Mouse (Mus musculus): ENCODE measurements at regions not wholly inside any gene's neighbourhood (a gene's known extent, or its start where the extent isn't known, plus 50 kb on each side); places are given as distances from the start of the nearest gene placed in this dataset.

DNA sequence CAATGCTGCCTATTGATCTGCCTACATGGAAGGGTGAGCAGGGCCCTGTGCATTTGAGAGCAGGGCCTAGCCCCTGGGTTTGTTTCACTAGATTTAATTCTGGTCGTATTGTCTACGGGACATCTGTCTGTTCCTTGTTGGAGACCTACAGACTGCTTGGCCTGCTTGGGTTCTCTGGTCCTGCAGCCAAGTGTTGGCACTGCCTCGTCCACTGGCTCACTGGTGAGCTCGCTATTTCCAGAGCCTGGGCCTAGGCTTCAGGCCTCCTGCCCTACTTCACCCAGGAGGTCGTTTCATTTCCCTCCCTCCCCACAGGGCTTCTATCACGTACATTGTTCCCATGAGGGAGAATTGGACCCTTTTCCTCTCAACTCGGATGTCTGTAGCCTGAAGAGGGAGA lies 62.2 kb upstream of the Blcap start:
- no peak overlapping the region for H3K4me3 ChIP-seq
- peak; percentile 58 for DNase-seq
- intact Hi-C loops (cut with DNase I), result loop anchor here (10.0 kb wide), 1 partner anchor 352 kb away; no protein-coding TSS in a partner anchor
- no peak for TF ChIP-seq CTCF (IDR thresholded peaks at IDR 0.05)
- peak overlapping the region; percentile 8; the same call in 1 of the 2 replicates for H3K27ac ChIP-seq

DNA sequence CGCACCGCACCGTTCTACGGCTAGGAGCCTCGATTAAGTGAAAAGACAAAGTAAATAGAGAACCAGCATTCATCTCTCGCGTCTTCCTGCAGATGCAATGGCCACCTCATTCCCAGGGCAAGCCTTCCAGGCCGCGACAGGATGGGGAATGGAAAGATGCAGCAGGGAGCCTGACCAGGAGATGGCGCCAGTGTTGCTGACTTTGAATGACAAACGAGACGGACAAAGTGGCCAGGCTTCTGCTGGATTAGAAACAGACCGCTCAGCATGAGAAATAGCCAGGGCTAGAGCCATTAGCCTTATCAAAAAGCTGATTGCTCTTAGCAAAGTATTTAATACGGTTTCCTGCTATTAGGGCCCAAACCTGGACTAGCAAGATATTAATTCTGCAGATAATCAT lies 64.6 kb upstream of the Blcap start:
- intact Hi-C loops (cut with DNase I), result loop anchor here (1.0 to 10.0 kb wide), 3 partner anchors 240 to 349 kb away; no protein-coding TSS in a partner anchor
- no peak overlapping the region for H3K4me3 ChIP-seq
- no peak overlapping the region for H3K27ac ChIP-seq
- TF ChIP-seq CTCF (IDR thresholded peaks at IDR 0.05), result peak; percentile 95
- DNase-seq, result peak; percentile 86

DNA sequence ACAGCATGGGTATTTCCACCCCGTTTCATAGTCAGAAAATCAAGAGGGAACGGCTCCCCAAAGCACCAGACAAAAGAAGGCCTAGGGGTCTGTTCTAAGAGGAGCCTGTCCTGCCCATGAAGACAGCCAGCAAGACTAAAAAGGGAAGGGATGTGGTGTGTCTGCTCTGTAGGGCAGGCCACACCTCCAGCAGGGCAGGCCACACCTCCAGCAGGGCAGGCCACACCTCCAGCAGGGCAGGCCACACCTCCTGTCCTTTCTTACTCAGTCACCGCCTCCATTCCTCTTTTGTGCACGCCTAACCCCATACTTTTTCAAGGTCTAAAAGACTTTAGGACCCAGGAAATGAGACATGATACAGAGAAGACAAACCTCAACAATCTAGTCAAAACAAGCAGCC lies 69.8 kb upstream of the Blcap start:
- no peak for DNase-seq

DNA sequence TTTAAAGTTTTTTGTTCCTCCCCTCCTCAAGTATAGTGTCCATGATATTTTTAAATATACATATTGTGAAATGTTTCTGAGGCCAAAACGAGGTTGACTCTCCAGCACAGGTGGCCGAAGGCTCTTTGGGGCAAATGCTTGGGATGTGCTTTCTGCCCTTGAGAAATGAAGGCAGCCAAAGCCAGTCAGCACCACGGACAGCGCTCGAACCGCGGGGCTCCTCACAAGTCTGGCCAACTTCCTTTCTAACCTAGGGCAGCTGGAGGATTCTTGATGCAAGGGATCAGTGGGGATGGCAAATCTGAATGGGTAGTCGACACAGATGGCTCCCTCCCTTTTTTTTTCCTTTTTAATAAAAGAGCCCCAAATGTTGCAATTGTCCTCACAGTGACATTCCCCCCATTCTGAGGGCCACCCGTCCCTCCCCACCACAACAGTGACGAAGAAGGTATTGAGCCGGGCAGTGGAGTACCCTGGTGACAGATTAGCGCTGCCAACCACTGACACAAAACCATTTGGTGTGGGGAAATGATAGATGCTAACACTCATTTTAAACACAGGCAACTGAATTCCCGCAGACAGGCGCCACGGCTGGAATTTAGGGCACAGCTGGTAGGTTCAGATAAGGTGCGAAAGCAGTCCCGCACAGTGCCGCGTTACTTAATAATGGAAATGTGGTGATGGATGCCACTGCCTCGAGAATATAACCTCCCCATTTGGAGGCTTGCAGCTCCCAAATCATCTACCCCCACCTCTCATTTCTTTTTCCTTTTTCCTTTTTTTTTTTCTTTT lies 73.4 kb upstream of the Ctnnbl1 start:
- no peak overlapping the region for H3K27ac ChIP-seq
- intact Hi-C loops (cut with DNase I), result no loop called here
- H3K4me3 ChIP-seq, result no peak overlapping the region
- no peak for TF ChIP-seq CTCF (IDR thresholded peaks at IDR 0.05)
- peak; percentile 36 for DNase-seq

More for the DNA sequence above, 69.8 kb upstream of the Blcap start:
- no peak for TF ChIP-seq CTCF (IDR thresholded peaks at IDR 0.05)
- Histone ChIP-seq H3K4me3 (no peak overlapping the region), H3K27ac (no peak overlapping the region)
- intact Hi-C loops (cut with DNase I), result no loop called here

DNA sequence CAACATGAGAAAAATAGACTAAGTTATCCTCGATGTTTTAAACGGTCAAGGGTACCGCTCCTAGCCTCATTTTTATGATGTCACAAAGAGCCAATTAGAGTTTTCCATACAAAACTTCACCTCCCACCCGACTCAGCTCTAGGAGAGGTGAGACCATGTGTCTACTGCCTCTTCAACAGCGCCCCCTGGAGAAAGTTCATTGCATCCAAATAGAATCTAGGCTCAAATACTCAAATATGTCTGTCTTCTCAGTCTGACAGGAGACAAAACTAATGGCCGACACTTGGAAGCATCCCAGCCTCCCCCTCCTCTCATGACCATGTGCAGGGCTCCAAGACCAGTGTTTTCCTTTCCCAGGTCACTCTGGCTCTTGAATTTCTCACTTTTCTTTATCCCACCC lies 72.7 kb upstream of the Ctnnbl1 start:
- no peak overlapping the region for H3K27ac ChIP-seq
- H3K4me3 ChIP-seq, result no peak overlapping the region
- intact Hi-C loops (cut with DNase I), result no loop called here
- no peak for TF ChIP-seq CTCF (IDR thresholded peaks at IDR 0.05)
- no peak for DNase-seq

DNA sequence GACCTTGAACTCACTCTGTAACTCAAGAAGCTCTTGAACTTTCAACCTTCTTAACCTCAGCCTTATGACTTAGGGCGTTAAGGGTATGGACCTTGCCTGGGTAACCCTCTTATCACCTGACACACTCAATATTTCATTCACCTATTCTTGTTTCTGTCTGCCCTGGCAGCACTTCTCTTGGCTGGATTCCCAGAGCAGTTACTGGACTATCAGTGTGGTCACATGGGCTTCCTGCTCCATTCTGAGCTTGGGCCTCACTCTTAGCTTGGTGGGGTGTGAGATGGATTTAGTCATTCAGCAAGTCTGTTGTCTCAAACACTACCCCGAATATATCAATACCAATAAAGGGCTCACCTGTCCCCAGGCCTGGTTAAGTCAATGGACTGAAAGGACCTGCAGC lies 67.0 kb upstream of the Ctnnbl1 start:
- H3K27ac ChIP-seq, result no peak overlapping the region
- H3K4me3 ChIP-seq, result no peak overlapping the region
- no peak for TF ChIP-seq CTCF (IDR thresholded peaks at IDR 0.05)
- intact Hi-C loops (cut with DNase I), result no loop called here
- DNase-seq, result no peak

DNA sequence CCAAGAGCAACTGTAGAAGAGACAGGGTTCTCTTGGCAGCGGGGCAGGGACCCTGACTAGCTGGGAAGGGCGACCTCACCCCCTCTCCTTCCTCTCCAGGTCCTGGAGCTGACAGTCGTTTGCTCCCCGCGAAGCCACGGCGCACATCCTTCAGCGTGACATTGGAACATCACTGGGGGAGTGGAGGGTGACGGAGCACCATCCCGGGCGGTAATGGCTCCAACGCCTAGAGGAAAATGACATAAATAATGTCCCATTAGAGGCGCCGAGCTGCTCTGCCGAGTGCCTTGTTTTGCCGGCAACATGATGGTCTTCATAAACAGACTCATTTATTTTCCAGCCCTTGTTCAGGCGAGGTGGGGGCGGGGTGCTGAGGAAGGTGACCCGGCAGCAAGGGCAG lies 62.3 kb upstream of the Ctnnbl1 start:
- intact Hi-C loops (cut with DNase I), result no loop called here
- H3K27ac ChIP-seq, result no peak overlapping the region
- no peak for TF ChIP-seq CTCF (IDR thresholded peaks at IDR 0.05)
- no peak overlapping the region for H3K4me3 ChIP-seq
- no peak for DNase-seq

DNA sequence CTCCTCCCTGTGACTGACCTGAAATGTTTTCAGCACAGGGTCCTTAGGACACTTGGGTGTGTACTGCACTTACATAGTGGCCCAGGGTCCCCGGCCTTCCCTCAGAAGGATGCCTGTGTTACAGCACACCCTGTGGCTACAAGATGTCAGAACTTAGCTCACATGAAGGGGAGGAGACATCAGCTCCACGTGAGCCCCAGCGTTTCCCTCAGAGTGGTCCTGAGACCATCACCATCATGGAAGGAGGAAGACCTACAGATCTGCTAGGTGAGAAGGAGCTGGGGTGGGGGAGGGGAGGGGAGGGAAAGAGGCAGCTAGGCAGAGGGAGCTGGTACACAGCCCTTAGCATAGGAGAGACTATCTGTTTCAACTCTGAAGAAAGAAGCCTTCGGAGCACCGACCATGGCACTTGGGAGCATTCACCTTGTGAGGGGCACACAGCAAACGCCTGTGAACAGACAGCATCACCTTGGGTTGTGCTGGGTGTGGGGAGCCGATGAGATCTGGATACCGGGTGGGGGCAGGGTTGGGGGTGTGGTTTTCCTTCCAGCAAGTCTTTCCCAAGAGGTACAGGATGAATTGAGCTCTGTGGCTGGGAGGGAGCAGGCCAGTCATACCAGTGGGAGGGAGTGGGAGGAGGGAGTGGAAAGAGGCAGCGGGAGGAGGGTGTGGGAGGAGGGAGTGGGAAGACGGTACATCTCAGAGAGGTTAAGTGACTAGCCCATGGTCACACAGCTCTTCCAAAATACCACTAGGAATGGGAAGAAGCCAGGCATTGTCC lies 60.6 kb upstream of the Ctnnbl1 start:
- intact Hi-C loops (cut with DNase I), result no loop called here
- DNase-seq, result no peak
- Histone ChIP-seq H3K4me3 (no peak overlapping the region), H3K27ac (no peak overlapping the region)
- no peak for TF ChIP-seq CTCF (IDR thresholded peaks at IDR 0.05)

DNA sequence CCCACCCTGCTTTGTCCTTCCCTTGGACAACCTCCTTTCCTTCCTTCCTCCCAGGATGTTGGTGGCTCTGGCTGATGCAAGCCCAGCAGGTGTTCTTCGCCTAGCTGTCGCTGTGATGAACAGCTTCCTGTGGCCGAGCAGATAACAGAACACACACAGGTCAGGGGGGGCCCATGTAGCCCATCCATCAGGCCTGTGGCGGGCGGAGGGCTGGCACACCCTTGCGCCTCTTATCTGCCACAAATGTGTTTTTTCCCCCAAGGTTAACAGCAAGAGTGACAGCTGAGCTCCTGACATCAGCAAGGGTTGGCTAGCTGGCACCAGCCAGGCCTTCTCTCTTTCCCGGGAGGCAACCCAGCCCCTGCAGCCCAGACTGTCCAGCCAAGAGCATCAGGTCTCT lies 59.9 kb upstream of the Ctnnbl1 start:
- intact Hi-C loops (cut with DNase I), result no loop called here

DNA sequence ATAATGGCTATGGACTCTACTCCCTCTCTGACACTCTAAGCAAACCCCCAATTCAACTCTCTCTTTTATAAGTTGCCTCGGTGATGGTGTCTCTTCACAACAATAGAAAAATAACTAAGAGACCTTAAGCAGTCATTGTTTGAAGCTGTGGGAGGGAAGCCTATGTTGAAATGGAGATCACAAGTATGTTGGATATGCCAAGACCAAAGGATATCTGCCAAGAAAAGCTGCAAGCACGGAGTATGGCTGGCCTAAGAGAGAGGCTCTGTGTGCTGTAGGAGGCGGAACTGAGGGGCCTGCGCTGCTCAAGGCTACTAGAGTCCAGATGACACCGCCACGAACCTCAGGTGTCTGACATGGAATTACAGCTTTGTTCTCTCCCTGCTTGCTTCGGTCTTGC lies 55.3 kb upstream of the Ctnnbl1 start:
- Histone ChIP-seq H3K4me3 (no peak overlapping the region), H3K27ac (no peak overlapping the region)
- DNase-seq, result no peak
- intact Hi-C loops (cut with DNase I), result no loop called here
- no peak for TF ChIP-seq CTCF (IDR thresholded peaks at IDR 0.05)

More for the DNA sequence above, 59.9 kb upstream of the Ctnnbl1 start:
- Histone ChIP-seq H3K27ac (no peak overlapping the region), H3K4me3 (no peak overlapping the region)
- TF ChIP-seq CTCF (IDR thresholded peaks at IDR 0.05), result no peak
- DNase-seq, result no peak
